Mouse (Mus musculus): Measurements from ENCODE around the gene Chmp6.

Chmp6 gene

DNA sequence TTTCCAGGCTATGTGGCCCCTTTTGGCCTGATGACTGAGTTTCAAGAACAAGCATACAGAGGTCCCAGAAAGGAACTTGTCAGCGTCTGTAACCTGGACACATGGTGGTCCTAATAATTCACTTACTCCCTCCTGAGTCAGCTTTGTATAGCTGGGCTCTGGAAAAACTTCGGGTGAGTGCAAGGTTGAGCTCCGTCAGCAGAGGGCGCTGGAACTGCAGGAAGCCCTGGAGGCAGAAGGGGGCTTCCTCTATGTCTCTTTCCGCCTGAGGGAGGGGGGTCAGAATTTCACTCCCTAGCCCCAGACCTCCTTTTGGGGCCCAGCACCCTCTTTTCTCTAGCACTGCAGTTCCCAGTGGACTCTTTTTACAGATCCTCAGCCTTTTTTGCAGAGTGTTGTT is 3.8 kb upstream of the Chmp6 start:
- peak; percentile 49 for DNase-seq (ENCODE audit: low read depth, low spot score)

DNA sequence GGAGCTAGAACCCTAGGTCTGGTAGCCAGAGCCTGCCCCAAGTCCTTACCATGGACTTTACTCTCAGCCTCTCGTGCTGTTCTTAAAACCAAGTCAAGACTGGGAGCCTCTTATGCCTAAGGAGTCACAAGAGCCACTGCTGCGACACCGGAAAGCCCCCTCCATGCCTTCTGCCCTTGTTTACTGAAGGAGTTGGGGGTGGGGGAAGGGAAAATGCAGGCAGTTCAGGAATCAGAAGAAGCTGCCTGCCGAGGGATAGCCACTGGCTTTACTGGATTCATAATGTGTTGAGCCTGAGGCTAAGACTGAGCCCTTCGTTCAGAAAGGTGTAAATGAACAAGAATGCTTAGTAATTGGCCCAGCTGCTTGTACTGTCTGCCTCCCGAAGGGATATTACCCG is 396 bp upstream of the Chmp6 start:
- no peak for DNase-seq (ENCODE audit: low read depth, low spot score)

DNA sequence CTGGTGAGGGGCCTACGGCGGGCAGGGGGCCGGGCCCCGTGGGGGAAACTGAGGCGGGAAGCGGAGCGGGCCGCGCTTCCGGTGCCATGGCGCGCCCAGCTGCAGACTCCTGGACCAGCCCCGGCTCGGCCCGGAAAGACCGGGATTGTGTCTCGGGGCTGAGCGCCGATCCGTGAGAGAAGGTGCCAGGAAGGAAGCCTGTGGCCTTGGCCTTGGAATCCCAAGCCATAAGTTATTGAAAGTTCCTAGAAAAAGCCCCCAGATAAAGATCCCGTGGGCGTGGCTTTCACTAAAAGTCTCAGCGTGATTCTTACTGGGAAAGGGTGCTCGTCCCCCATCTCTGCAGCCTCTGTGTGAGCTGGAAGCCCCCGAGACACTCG is 684 bp downstream of the Chmp6 start:
- DNase-seq (ENCODE audit: low read depth, low spot score) = no peak

DNA sequence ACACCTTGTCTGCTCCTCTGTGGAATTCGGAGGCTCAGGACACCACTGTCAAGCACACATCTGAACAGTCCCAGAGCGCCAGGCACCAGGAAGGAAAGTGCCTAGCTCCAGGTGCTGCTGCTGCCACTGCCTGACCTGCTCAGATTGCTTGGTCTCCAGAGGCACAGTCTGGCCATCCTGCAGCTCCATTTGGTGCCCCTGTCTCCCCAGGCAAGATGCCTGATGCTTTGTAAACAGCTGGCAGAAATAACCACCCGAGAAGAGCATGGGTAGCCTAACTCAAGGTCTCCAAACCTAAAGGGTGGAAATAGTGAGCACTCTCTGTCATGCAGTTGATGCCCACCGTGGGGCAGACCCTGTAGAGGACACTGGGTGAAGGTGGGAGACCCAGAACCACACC is 1.1 kb downstream of the Chmp6 start:
- no peak for DNase-seq (ENCODE audit: low read depth, low spot score)

GRCm38 (mm10) chr11:119915666-119916065 is 2.4 kb downstream of the Chmp6 start:
- no peak for DNase-seq (ENCODE audit: low read depth, low spot score)

GRCm38 (mm10) chr11:119916102-119916790 is 3.0 kb downstream of the Chmp6 start:
- DNase-seq (ENCODE audit: low read depth, low spot score) = no peak

DNA sequence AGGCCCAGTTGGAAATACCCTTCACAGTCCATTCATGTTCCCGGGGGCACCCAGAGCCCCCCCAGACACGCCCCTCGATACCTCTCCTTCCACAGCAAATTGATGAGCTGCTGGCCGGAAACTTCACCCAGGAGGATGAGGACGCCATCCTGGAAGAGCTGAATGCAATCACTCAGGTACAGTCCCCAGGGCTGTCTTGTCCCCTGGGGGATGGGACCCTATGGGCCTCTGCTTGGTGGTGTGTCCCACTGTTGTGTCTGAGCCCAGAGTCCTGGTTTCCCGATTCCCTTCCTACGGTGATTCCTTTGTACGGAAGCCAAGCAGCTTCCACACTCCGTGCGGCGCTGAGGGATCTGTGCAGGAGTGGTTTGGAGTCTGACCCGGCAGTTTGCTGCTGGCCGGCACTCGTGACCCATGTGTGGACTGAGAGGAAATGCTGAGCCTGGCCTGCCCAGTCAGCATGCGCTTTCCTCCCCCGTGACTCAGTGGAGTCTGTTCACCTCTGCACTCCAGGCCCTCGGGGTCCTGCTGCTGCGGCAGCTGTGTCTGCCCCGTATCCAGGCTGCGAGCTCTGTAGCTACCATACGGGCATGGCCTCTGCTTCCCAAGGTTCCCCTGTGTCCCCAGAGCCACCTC is 3.7 kb downstream of the Chmp6 start:
- DNase-seq (ENCODE audit: low read depth, low spot score) = no peak

DNA sequence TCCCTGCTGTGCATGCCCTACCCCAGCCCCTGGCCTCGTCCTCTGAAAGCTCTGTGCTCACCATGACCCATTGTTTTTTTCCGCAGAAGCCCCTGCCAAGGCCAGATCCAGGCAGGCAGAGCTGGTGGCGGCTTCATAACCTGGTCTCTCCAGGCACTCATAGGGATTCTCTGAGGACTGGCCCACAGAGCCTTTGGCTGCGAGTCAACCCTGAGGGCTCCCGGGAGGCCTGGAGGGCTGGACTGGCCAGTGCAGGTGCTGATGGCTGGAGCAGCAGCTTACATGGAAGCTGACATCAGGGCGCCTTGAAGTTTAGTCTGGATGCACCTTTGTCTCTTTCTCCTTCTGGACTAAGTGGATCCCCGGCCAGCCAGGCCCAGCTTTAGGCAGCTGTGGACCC is 5.3 kb downstream of the Chmp6 start:
- no peak for DNase-seq (ENCODE audit: low read depth, low spot score)

GRCm38 (mm10) chr11:119919432-119919831 is 6.2 kb downstream of the Chmp6 start:
- DNase-seq (ENCODE audit: low read depth, low spot score) = no peak

- DNase-seq (ENCODE audit: low read depth, low spot score) = no peak
Measured at GRCm38 (mm10) chr11:119919897-119920296, 6.7 kb downstream of the Chmp6 start.

DNA sequence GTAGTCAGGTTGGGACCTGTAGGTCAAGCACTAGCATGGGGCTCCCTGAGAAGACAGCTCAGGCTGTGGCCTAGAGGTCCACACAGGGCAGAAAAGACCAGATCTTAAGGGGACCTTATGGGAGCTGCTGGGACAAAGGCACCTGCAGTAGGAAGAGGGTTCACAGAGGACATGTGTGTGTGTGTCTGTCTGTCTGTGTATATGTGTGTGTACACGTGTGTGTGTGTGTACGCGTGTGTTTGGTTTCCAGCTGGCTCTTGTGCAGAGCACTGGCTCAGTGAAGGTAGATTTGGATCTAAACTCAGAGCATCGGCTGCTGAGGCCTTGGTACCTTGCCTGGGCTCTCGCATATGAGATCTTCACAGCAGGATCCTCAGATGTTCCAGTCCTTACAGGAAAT is 7.4 kb downstream of the Chmp6 start:
- DNase-seq (ENCODE audit: low read depth, low spot score) = no peak

- DNase-seq (ENCODE audit: low read depth, low spot score) = no peak
Measured at GRCm38 (mm10) chr11:119925176-119925575, 11.9 kb downstream of the Chmp6 start.

DNA sequence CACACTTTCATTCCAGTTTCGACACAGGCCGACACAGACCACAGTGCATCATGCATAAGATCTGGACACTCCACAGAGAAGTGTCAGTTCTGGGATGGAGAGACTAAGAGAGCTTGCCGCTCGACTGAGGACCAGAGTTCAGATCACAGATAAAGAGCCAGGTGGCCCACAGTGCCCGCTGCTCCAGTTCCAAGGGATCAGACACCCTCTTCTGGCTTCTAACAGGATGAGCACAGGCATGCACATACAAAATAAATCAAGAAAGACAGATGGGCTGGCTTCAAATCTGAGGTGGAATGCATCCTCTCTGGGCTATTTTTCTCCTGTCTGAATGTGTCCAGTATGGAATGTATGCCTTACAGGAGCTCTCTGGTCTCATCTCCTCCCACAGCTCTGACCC is 13.5 kb downstream of the Chmp6 start:
- no peak for DNase-seq (ENCODE audit: low read depth, low spot score)

DNA sequence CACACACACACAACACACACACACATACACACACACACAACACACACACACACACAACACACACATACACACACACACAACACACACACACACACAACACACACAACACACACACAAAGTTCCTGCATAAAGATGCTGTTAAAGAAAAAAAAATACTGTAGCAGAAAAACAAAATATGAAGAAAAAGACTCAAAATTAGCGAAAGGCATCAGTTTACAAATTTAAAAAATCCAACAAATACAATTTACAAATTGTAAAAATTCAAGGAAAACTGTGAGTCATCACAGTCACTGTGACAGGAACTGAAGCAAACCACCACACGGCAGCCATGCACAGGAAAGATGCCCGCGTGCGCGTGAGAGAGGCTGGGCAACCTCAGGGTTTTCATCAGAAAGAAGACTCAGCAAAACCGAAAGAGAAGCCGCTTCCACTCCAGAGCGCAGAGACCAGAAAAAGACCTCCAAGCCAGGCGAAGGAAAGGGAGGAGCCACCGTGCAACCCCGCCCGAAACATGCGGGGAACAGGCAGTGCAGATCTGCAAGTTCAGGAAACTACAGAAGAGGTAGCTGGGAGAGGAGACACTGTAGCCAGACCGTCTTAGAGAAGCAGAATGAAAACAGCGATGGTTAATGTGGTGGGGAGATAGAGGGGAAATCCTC is 14.9 kb downstream of the Chmp6 start:
- DNase-seq (ENCODE audit: low read depth, low spot score) = no peak

DNA sequence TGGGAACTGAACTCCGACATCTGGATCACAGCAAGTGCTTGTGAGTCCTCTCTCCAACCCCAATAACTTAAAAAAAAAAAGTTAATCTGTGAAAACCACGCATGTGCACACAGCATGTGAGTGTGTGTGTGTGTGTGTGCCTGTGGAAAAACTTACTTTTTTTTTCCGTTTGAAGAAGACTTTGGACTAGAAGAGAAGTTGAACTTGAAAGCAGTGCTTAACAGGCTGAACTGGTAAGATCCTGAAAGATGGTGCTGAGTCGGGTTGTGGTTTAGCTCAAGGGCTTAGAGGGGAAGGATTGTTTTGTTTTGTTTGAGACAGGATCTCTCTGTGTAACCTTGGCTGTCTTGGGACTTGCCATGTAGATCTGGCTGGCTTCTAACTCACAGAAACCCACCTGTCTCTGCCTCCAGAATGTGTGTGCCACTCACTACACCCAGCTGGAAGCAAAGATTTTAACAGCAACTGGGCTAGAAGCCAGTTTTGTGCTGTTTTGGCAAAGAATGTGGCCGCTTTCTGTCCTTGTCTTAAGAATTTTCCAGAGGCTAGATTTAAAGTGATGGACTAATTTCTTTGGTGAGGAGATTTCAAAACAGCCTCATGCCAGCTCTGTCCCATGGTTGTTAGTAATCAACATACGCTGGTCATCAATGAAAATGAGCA is 16.5 kb downstream of the Chmp6 start:
- no peak for DNase-seq (ENCODE audit: low read depth, low spot score)

DNA sequence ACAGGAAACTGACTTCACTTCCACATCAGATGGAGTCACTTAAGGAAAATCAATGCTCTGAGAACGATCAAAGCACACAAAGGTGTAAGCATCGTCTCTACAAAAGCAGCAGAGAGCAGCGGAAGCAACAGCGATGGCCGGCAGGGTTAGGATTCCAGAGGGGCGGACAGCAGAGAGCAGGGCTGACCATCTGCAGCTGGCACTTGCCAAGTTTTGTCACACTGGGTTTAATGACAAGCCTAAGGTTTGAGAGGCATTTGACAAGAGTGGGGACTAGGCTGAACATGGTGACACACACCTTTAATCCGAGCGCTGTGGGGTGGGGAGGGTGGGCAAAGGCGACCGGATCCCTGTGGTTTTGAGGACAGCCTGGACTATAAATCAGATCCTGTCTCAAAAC is 18.6 kb downstream of the Chmp6 start:
- DNase-seq (ENCODE audit: low read depth, low spot score) = no peak

- no peak for DNase-seq (ENCODE audit: low read depth, low spot score)
Measured at GRCm38 (mm10) chr11:119933142-119933541, 19.9 kb downstream of the Chmp6 start.

DNA sequence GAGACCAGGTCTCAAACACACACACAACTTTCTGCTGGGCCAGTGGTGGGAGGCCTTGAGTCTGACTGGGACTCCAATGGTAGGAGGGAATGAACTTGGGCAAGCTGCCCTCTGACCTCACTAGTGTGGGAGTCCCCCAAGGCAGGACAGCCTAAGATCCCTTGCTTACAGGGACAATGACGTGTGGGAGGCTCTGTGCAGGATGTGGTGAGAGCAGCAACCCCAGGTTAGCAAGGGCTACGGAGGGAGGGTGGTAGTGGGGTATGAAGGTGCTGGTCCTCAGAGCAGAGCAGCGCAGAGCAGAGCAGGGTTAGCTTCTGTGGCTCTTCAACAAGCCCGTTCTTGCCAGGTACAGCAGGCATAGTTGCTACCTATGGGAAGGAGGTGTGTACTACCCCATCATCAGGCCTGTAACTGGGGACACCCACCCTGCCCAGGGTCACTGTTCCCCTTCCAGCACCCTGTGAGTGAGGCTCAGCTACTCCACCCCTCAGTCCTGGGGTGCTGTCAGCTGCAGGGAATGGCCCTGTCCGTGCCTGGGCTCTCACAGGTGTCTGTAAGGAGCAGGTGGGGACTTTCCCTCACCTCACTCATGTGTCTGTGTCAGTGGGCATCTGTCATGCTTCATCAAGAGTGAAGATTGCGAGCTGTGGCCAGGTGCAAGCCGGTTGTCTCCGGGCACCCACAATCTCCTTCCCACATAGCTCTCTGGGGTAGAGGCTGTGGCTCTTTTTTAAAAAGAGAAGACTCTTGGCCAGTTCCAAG is 20.8 kb downstream of the Chmp6 start:
- DNase-seq (ENCODE audit: low read depth, low spot score) = no peak

DNA sequence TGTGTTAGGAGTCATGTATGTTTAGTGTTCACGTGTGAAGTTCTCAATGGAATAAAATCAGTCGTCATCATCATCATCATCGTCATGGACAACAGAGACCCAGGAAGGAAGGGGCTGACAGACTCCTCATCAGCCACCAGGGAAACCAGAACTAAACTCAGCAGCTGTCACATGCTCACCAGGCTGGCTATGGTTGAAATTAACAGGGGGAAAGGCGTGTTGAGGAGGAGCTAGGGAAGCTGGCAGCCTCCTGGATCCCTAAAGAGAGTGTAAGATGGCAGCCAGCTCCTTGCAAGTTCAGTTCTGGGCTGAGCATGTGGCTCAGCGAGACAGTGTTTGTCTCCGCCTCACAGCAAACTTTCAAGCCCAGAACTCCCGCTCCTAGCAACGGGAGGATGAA is 21.5 kb downstream of the Chmp6 start:
- no peak for DNase-seq (ENCODE audit: low read depth, low spot score)

GRCm38 (mm10) chr11:119935457-119935856 is 22.2 kb downstream of the Chmp6 start:
- DNase-seq (ENCODE audit: low read depth, low spot score) = no peak

- no peak for DNase-seq (ENCODE audit: low read depth, low spot score)
Measured at GRCm38 (mm10) chr11:119936456-119936855, 23.2 kb downstream of the Chmp6 start.

DNA sequence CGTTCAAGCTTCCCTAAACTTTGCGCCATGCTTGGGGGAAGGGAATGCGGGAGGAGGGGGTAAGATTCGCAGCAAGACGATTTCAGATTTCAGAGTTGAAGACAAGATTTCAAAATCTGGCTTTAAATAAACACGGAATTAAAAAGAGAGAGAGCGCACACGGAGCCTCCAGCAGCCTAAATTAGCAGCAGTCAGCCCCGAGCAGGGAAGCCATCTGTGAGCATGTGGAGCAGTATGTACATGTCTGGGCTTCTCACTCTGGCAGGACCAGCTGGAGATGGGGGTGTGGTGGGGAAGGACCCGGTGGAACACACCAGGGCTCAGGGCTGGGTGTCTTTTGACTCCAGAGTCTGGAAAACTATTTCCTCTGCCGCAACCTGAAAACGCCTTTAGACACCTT is 24.0 kb downstream of the Chmp6 start:
- no peak for DNase-seq (ENCODE audit: low read depth, low spot score)
